Mouse (Mus musculus): ENCODE measurements around the gene Adam10.

- no peak for TF ChIP-seq POLR2A (IDR thresholded peaks at IDR 0.05; ENCODE audit: control insufficient read depth, low read depth, low read length)
- TF ChIP-seq CTCF (IDR thresholded peaks at IDR 0.05; ENCODE audit: control insufficient read depth, insufficient read depth, insufficient replicate concordance, low read depth, low read length), result no peak
Observed at GRCm38 (mm10) chr9:70733208-70733607, 54.4 kb downstream of the Adam10 start.

Measured in testis, adult 2 months (tissue).